Mouse (Mus musculus) embryonic facial prominence, embryonic 14.5 days (tissue): ENCODE results near the gene Vps13d. TPM values are rescaled to one million over a fixed set of nuclear protein-coding genes. Genes with fewer than 3 reads are reported as not detected.

Experiments used
- ATAC-seq: fragments of 200-750 bp; cut with Nextera tagmentation; 2 replicates; pipeline ENCODE4 v1.8.0; 2017; ENCODE audit warnings: low read depth, moderate number of reproducible peaks, moderate TSS enrichment
- DNase-seq: peaks from one replicate; pipeline ENCODE4 v3.0.0-alpha.2; 2015; ENCODE audit warnings: low spot score
- H3K27ac ChIP-seq: fragments of 300-500 bp; sonication (generic); replicated peaks from 2 replicates; pipeline ENCODE4 v1.5.1; 2014; ENCODE audit warnings: low read depth, mild to moderate bottlenecking, low read length, moderate library complexity
- H3K27me3 ChIP-seq: fragments of 300-500 bp; sonication (generic); replicated peaks from 2 replicates; pipeline ENCODE4 v1.6.1; 2014; ENCODE audit warnings: low read length; ENCODE audit not compliant: control insufficient read depth, insufficient read depth
- H3K36me3 ChIP-seq: fragments of 300-500 bp; sonication (generic); 2 replicates; pipeline ENCODE4 v1.6.1; 2014; ENCODE audit warnings: low read length, mixed read lengths; ENCODE audit not compliant: control insufficient read depth, insufficient read depth
- H3K4me1 ChIP-seq: fragments of 300-500 bp; sonication (generic); 2 replicates; pipeline ENCODE4 v1.6.1; 2014; ENCODE audit warnings: antibody characterized with exemption, low read length; ENCODE audit not compliant: control insufficient read depth, insufficient read depth
- H3K4me2 ChIP-seq: fragments of 300-500 bp; sonication (generic); 2 replicates; pipeline ENCODE4 v1.6.1; 2014; ENCODE audit warnings: low read depth, mild to moderate bottlenecking, low read length, moderate library complexity, mixed read lengths
- H3K4me3 ChIP-seq: fragments of 300-500 bp; sonication (generic); 2 replicates; pipeline ENCODE4 v1.5.1; 2014; ENCODE audit warnings: low read depth, mild to moderate bottlenecking, low read length
- H3K9ac ChIP-seq: fragments of 300-500 bp; sonication (generic); 2 replicates; pipeline ENCODE4 v1.6.1; 2014; ENCODE audit warnings: low read depth, mild to moderate bottlenecking, low read length, moderate library complexity, mixed read lengths
- H3K9me3 ChIP-seq: fragments of 300-500 bp; sonication (generic); 2 replicates; pipeline ENCODE4 v1.6.1; 2016; ENCODE audit warnings: low read length; ENCODE audit not compliant: control insufficient read depth
- WGBS: fragments of 180-500 bp; shearing (Covaris S2); extraction: QIAGEN DNeasy Blood & Tissue Kit; methylation state at CpG from one replicate; pipeline ENCODE4 v1.1.7; 2014; 5-methylcytosine and 5-hydroxymethylcytosine counted together
- polyA plus RNA-seq: library from polyadenylated mRNA; unstranded; fragments of >200 nt; fragmentation: Nextera tagmentation; extraction: Ambion mirVana; gene quantifications from 2 replicates; pipeline ENCODE4 v1.2.1, GENCODE M21; 2014

Gene Vps13d
- polyA plus RNA-seq, 1 experiment from 2014 or later = 14.5 TPM

DNA sequence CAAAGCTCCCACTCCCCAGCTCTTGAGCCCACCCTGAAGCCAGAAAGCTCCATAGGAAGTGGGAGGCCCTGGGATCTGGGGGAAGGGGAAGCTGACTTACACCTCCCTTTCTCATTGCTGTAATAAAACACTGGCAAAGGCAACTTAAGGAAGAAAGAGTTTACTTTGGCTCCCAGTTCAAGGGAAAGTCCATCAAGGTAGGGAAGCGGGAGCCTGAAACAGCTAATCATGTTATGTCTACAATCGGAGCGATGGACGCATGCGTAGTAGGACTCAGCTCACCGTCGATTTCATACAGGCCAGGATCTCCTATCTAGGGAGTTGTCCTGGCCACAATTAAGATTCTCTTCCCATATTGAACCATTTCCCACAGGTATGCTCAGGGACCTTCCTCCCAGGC, 263.6 kb downstream of the Vps13d start:
- Histone ChIP-seq H3K27me3 (no peaks in the 10 kb centered on the region), H3K36me3 (peaks cover 11% of the 10 kb centered on the region), H3K9ac (no peak overlapping the region), H3K4me2 (no peak overlapping the region), H3K4me1 (peaks cover 14% of the 10 kb centered on the region), H3K9me3 (no peaks in the 10 kb centered on the region), H3K27ac (peak overlapping the region; percentile 76; the same call in 1 of the 2 replicates), H3K4me3 (no peak overlapping the region)
- ATAC-seq = no peak
- WGBS = 72% methylated on average over 7 of the region's 7 CpGs
- DNase-seq = no peak

DNA sequence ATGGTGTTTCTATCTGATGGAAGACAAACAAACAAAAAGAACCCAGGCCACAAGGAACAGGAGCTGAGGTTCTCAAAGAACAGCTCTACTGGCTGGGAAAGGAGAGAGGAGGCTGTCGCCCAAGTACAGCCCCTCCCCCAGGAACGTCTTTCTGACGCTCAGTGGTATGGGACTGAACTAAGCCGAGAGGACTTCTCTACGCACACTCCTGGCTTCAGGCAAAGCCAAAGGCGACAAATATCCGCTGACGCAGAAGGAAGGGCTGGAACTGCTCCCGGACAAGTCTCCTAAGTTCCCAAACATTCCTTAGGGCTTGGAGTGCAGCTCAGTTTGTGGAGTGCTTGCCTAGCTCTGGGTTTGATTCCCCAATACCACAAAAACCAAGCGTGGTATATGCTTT, 264.4 kb downstream of the Vps13d start:
- Histone ChIP-seq H3K9me3 (no peaks in the 10 kb centered on the region), H3K4me3 (no peak overlapping the region), H3K9ac (no peak overlapping the region), H3K36me3 (peaks cover 11% of the 10 kb centered on the region), H3K27me3 (no peaks in the 10 kb centered on the region), H3K27ac (peak overlapping the region; percentile 76), H3K4me1 (peaks cover 14% of the 10 kb centered on the region), H3K4me2 (peak overlapping the region; percentile 6; the same call in 1 of the 2 replicates)
- peak; percentile 83 for ATAC-seq
- 14% methylated on average over 10 of the region's 10 CpGs for WGBS
- peak; percentile 90 for DNase-seq

DNA sequence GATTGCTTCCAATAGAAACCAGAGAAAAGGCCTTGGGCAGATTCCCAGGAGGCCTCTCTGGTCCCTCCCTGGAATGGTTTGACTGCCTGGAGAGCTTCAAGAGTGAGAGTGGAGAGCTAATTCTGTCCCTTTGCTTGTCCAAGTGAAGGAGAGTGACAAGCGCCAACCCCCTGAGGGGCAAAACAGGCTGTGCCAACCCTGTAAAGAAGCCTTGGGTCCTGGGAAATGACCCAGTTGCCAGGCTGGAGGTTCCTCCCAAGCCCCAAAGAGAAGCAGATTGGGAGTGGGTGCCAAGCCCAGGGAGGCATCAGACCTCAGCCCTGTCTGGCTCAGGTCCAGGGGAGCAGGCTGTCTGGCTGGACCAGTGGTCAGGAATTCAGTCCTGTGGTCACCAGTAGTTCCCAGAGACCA, 265.0 kb downstream of the Vps13d start:
- DNase-seq = peak; percentile 65
- no peak for ATAC-seq
- WGBS = 95% methylated on average over 1 of the region's 1 CpGs
- Histone ChIP-seq H3K36me3 (peaks cover 11% of the 10 kb centered on the region), H3K4me1 (peaks cover 14% of the 10 kb centered on the region), H3K4me3 (no peak overlapping the region), H3K27ac (peak overlapping the region; percentile 76), H3K9ac (no peak overlapping the region), H3K27me3 (no peaks in the 10 kb centered on the region), H3K9me3 (no peaks in the 10 kb centered on the region), H3K4me2 (peak overlapping the region; percentile 6; the same call in 1 of the 2 replicates)

DNA sequence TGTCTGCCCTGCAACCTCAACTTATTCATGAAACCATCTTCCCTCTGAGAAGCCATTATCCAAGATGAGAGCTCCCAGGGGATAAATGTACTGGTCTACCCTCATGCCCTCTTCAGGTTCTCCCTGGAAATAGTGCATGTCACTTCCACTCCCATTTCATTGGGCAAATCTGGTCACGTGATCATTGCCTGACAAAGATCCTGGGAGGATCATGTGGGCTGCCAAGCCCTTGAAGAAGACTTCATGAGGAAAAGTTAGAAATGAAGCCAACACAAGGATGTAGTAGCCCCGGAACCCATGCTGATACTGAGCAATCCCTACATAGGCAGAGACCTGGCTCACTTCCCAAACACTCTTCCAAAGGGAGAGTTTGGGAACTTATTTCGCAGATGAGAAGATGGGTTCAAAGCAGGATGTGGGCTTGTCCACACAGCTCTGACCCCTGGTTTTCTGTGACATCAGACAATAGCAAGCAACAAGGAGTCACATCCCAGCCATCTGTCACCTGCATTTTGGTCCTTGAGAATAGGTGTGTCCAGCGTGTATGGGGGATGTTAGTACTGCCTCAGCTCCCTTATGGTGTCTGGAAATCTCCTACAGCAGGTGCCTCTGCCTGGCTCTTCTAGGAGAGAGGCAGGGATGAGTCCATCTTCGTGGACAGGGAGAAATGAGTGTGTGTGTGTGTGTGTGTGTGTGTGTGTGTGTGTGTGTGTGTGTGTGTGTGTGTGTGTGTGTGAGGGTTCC, 265.9 kb downstream of the Vps13d start:
- DNase-seq = no peak
- H3K4me2 ChIP-seq = no peak overlapping the region
- H3K9me3 ChIP-seq = no peaks in the 10 kb centered on the region
- 83% methylated on average over 5 of the region's 5 CpGs for WGBS
- no peak overlapping the region for H3K9ac ChIP-seq
- H3K27me3 ChIP-seq = no peaks in the 10 kb centered on the region
- peaks cover 11% of the 10 kb centered on the region for H3K36me3 ChIP-seq
- ATAC-seq = no peak
- H3K27ac ChIP-seq = no peak overlapping the region
- H3K4me3 ChIP-seq = no peak overlapping the region
- H3K4me1 ChIP-seq = peaks cover 14% of the 10 kb centered on the region

Other genes starting within 250 kb of the Vps13d start
- gene Tnfrsf1b, start 51.9 kb upstream of the Vps13d start, polyA plus RNA-seq = 3.9 and 4.5 TPM in 2 replicates
- 0.08 and 0.18 TPM in 2 replicates for gene Tnfrsf8, start 120.2 kb upstream of the Vps13d start, polyA plus RNA-seq